Mouse (Mus musculus) thymus, postnatal 36 days (tissue): ENCODE measurements around the gene Tcp11.

Experiments used
- DNase-seq, 2 experiments: peaks; one replicate each; pipeline ENCODE4 v3.0.0; 2022; ENCODE audit warnings: mixed read lengths in 2 of 2

Tcp11 gene

GRCm38 (mm10) chr17:28080045-28080816, at the start of gene Tcp11:
Gene Tcp11 (minus strand): TSS chr17:28080639.
- peak; percentile 84 to 92 for DNase-seq

GRCm38 (mm10) chr17:28129796-28130195, 49.4 kb upstream of the Tcp11 start:
- no peak for DNase-seq

- DNase-seq: no peak
These were observed 43.9 kb upstream of the Tcp11 start for GRCm38 (mm10) chr17:28124368-28124767.

- DNase-seq: no peak
These were observed 43.2 kb upstream of the Tcp11 start for GRCm38 (mm10) chr17:28123627-28124026.

- no peak for DNase-seq
These were observed 42.5 kb upstream of the Tcp11 start for GRCm38 (mm10) chr17:28122949-28123348.

GRCm38 (mm10) chr17:28120460-28120859, 40.0 kb upstream of the Tcp11 start:
- no peak for DNase-seq

- DNase-seq: peak; percentile 17 to 20
These were observed 37.2 kb upstream of the Tcp11 start for GRCm38 (mm10) chr17:28117451-28118209.

- no peak for DNase-seq
These were observed 35.9 kb upstream of the Tcp11 start for GRCm38 (mm10) chr17:28116335-28116734.

GRCm38 (mm10) chr17:28112266-28112665, 31.8 kb upstream of the Tcp11 start:
- no peak for DNase-seq

- no peak for DNase-seq
These were observed 26.8 kb upstream of the Tcp11 start for GRCm38 (mm10) chr17:28107275-28107674.

GRCm38 (mm10) chr17:28106352-28106751, 25.9 kb upstream of the Tcp11 start:
- peak; percentile 16 to 21 for DNase-seq

- no peak for DNase-seq
These were observed 24.0 kb upstream of the Tcp11 start for GRCm38 (mm10) chr17:28104416-28104815.

- DNase-seq: no peak
These were observed 21.5 kb upstream of the Tcp11 start for GRCm38 (mm10) chr17:28101902-28102319.

GRCm38 (mm10) chr17:28101284-28101887, 20.9 kb upstream of the Tcp11 start:
- no peak for DNase-seq

- no peak for DNase-seq
These were observed 20.2 kb upstream of the Tcp11 start for GRCm38 (mm10) chr17:28100669-28101068.

GRCm38 (mm10) chr17:28099086-28099485, 18.6 kb upstream of the Tcp11 start:
- no peak for DNase-seq

- no peak for DNase-seq
These were observed 16.9 kb upstream of the Tcp11 start for GRCm38 (mm10) chr17:28097308-28097707.

GRCm38 (mm10) chr17:28096418-28096817, 16.0 kb upstream of the Tcp11 start:
- DNase-seq: no peak

- DNase-seq: no peak
These were observed 13.4 kb upstream of the Tcp11 start for GRCm38 (mm10) chr17:28093837-28094236.

GRCm38 (mm10) chr17:28092297-28092696, 11.9 kb upstream of the Tcp11 start:
- no peak for DNase-seq

- DNase-seq: no peak
These were observed 8.3 kb upstream of the Tcp11 start for GRCm38 (mm10) chr17:28088718-28089117.

- DNase-seq: no peak
These were observed 7.0 kb upstream of the Tcp11 start for GRCm38 (mm10) chr17:28087430-28087829.

GRCm38 (mm10) chr17:28084964-28085363, 4.5 kb upstream of the Tcp11 start:
- DNase-seq: peak; percentile 89 to 90
